In the genomic region with DNA sequence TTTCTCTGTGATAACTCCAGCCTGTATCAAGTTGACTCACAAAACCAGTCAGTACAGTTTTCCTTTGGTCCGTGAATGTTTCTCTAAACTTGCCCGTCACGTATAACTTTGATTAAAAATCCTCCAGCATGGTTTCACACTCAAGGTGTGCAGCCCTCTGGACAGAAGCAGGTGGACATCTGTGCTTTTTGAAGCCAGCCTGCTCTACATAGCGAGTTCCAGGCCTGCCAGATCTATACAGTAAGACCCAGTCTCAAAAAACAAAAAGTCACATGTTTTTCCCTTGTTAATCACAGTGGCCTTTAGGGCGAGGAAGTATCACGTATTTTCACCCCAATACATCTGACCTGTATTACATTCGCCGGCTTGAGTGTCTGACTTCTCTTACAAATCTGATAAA, we compare ENCODE assay signal across 8 mouse cellular contexts. TPM values are rescaled to one million over a fixed set of nuclear protein-coding genes. Genes with fewer than 3 reads are reported as not detected.
DNase-seq lines count a peak whose midpoint lies in the region; ATAC-seq and TF ChIP-seq lines count a peak whose summit lies in the region.

No protein-coding gene starts in this region.

- H3K4me2 ChIP-seq in lung, embryonic 15.5 days = peak overlapping the region; percentile 82
- peak overlapping the region; percentile 73 for H3K4me2 ChIP-seq in forebrain, embryonic 11.5 days (ENCODE audit: low read depth, low read length, severe bottlenecking)
- H3K4me2 ChIP-seq in limb, embryonic 11.5 days (ENCODE audit: low read depth, severe bottlenecking) = peak overlapping the region; percentile 59

- 11% methylated on average over 8 of the region's 8 CpGs for WGBS in lung, embryonic 15.5 days
- WGBS in forebrain, embryonic 11.5 days = 29% methylated on average over 8 of the region's 8 CpGs
- 29% methylated on average over 8 of the region's 8 CpGs for WGBS in limb, embryonic 11.5 days
- WGBS in olfactory bulb, adult 2 months = 20% methylated on average over 8 of the region's 8 CpGs

- ATAC-seq in lung, embryonic 15.5 days (ENCODE audit: borderline replicate concordance, extremely low read depth, low FRiP score, low TSS enrichment) = no peak
- ATAC-seq in forebrain, embryonic 11.5 days (replicated peaks; ENCODE audit: low FRiP score) = no peak
- ATAC-seq in limb, embryonic 11.5 days (ENCODE audit: insufficient number of reproducible peaks, low FRiP score, low TSS enrichment, low read depth) = no peak

- DNase-seq in lung, adult 18-20 months = no peak
- no peak for DNase-seq in forebrain, embryonic 11.5 days (ENCODE audit: low spot score)
- no peak for DNase-seq in limb, embryonic 11.5 days (ENCODE audit: low spot score)
- DNase-seq in right cerebral cortex, postnatal 4 days = no peak
- no peak for DNase-seq in adrenal gland, postnatal 36 days
- no peak for DNase-seq in thymus, postnatal 14 days

- H3K4me1 ChIP-seq in lung, embryonic 15.5 days = peaks cover 7% of the 10 kb centered on the region
- no peaks in the 10 kb centered on the region for H3K4me1 ChIP-seq in forebrain, embryonic 11.5 days (replicated peaks; ENCODE audit: control insufficient read depth, insufficient read depth, low read length)
- no peaks in the 10 kb centered on the region for H3K4me1 ChIP-seq in limb, embryonic 11.5 days (ENCODE audit: control insufficient read depth, insufficient read depth, low read length)
- peaks cover 4% of the 10 kb centered on the region; the same call in 1 of the 2 replicates for H3K4me1 ChIP-seq in olfactory bulb, adult 2 months (ENCODE audit: control insufficient read depth, insufficient read depth, low read length)

- H3K4me3 ChIP-seq in lung, embryonic 15.5 days = peak overlapping the region; percentile 88
- H3K4me3 ChIP-seq in forebrain, embryonic 11.5 days (ENCODE audit: low read depth, low read length) = peak overlapping the region; percentile 93
- H3K4me3 ChIP-seq in limb, embryonic 11.5 days (ENCODE audit: low read depth, low read length) = peak overlapping the region; percentile 95
- H3K4me3 ChIP-seq in olfactory bulb, adult 2 months (ENCODE audit: insufficient read depth, low read depth, low read length) = peak overlapping the region; percentile 60; the same call in 1 of the 2 replicates

- H3K27me3 ChIP-seq in lung, embryonic 15.5 days = no peaks in the 10 kb centered on the region
- H3K27me3 ChIP-seq in forebrain, embryonic 11.5 days (ENCODE audit: control insufficient read depth, insufficient read depth, low read length) = no peaks in the 10 kb centered on the region
- no peaks in the 10 kb centered on the region for H3K27me3 ChIP-seq in limb, embryonic 11.5 days (ENCODE audit: control insufficient read depth, insufficient read depth, low read length)

- TF ChIP-seq CTCF in olfactory bulb, adult 2 months (IDR thresholded peaks at IDR 0.05; ENCODE audit: insufficient read depth, low read depth, low read length) = no peak

- H3K27ac ChIP-seq in lung, embryonic 15.5 days = no peak overlapping the region
- H3K27ac ChIP-seq in forebrain, embryonic 11.5 days (ENCODE audit: low read depth, low read length) = no peak overlapping the region
- H3K27ac ChIP-seq in limb, embryonic 11.5 days (replicated peaks; ENCODE audit: low read depth, low read length) = no peak overlapping the region
- H3K27ac ChIP-seq in olfactory bulb, adult 2 months (ENCODE audit: insufficient read depth, low read depth, low read length) = no peak overlapping the region

- TF ChIP-seq POLR2A in olfactory bulb, adult 2 months (IDR thresholded peaks at IDR 0.05; ENCODE audit: insufficient read depth, low read depth, low read length) = no peak

- H3K9me3 ChIP-seq in lung, embryonic 15.5 days = no peaks in the 10 kb centered on the region
- H3K9me3 ChIP-seq in forebrain, embryonic 11.5 days (ENCODE audit: control insufficient read depth, low read length) = no peaks in the 10 kb centered on the region
- H3K9me3 ChIP-seq in limb, embryonic 11.5 days (ENCODE audit: control insufficient read depth, low read length) = no peaks in the 10 kb centered on the region

- peaks cover 15% of the 10 kb centered on the region for H3K36me3 ChIP-seq in lung, embryonic 15.5 days
- peaks cover 3% of the 10 kb centered on the region for H3K36me3 ChIP-seq in forebrain, embryonic 11.5 days (ENCODE audit: control insufficient read depth, insufficient read depth, low read length)
- H3K36me3 ChIP-seq in limb, embryonic 11.5 days (ENCODE audit: control insufficient read depth, insufficient read depth, low read length) = peaks cover 2% of the 10 kb centered on the region; the same call in 1 of the 2 replicates

- peak overlapping the region; percentile 82 for H3K9ac ChIP-seq in lung, embryonic 15.5 days
- H3K9ac ChIP-seq in forebrain, embryonic 11.5 days (ENCODE audit: low read length) = peak overlapping the region; percentile 86
- peak overlapping the region; percentile 87; the same call in 1 of the 2 replicates for H3K9ac ChIP-seq in limb, embryonic 11.5 days (ENCODE audit: low read length)

RNA-seq across cellular contexts. Expression of gene Gm26620, which starts 0.5 kb away (rescaled TPM):
- 0.20 and 0.79 TPM in 2 replicates for polyA plus RNA-seq in lung, embryonic 15.5 days (2015; fragmentation: Nextera tagmentation; extraction: Ambion mirVana)
- 0.37 TPM in 1 of 2 replicates, not detected in the other for polyA plus RNA-seq in forebrain, embryonic 11.5 days (2014; fragmentation: Nextera tagmentation; extraction: Ambion mirVana)
- 0.72 TPM in 1 of 2 replicates, not detected in the other for polyA plus RNA-seq in limb, embryonic 11.5 days (2014; fragmentation: Nextera tagmentation; extraction: Ambion mirVana)
- polyA plus RNA-seq in olfactory bulb, adult 2 months (2012; ENCODE audit: insufficient read depth, insufficient read length, low replicate concordance, missing spikeins) = not detected in 2 replicates
- under 1 TPM; 0.53 to 0.95 TPM for total RNA-seq in adrenal gland, postnatal 36 days (2021)

RNA-seq across cellular contexts. Expression of gene Dusp12, which starts 0.9 kb away (rescaled TPM):
- 34.1 and 37.0 TPM in 2 replicates for polyA plus RNA-seq in lung, embryonic 15.5 days (2015; fragmentation: Nextera tagmentation; extraction: Ambion mirVana)
- 28.7 and 29.3 TPM in 2 replicates for polyA plus RNA-seq in forebrain, embryonic 11.5 days (2014; fragmentation: Nextera tagmentation; extraction: Ambion mirVana)
- 40.8 and 44.9 TPM in 2 replicates for polyA plus RNA-seq in limb, embryonic 11.5 days (2014; fragmentation: Nextera tagmentation; extraction: Ambion mirVana)
- polyA plus RNA-seq in olfactory bulb, adult 2 months (2012; ENCODE audit: insufficient read depth, insufficient read length, low replicate concordance, missing spikeins) = not detected in 2 replicates
- 10 to 100 TPM; 18.9 to 19.8 TPM for total RNA-seq in adrenal gland, postnatal 36 days (2021)

RNA-seq across cellular contexts. Expression of gene Atf6, which starts 16.8 kb away (rescaled TPM):
- polyA plus RNA-seq in lung, embryonic 15.5 days (2015; fragmentation: Nextera tagmentation; extraction: Ambion mirVana) = 9.1 and 10.1 TPM in 2 replicates
- polyA plus RNA-seq in forebrain, embryonic 11.5 days (2014; fragmentation: Nextera tagmentation; extraction: Ambion mirVana) = 8.9 and 9.8 TPM in 2 replicates
- 7.6 and 8.1 TPM in 2 replicates for polyA plus RNA-seq in limb, embryonic 11.5 days (2014; fragmentation: Nextera tagmentation; extraction: Ambion mirVana)
- not detected in 2 replicates for polyA plus RNA-seq in olfactory bulb, adult 2 months (2012; ENCODE audit: insufficient read depth, insufficient read length, low replicate concordance, missing spikeins)
- total RNA-seq in adrenal gland, postnatal 36 days (2021) = 10 to 100 TPM; 34.5 to 40.6 TPM

RNA-seq across cellular contexts. Expression of gene Fcrlb, which starts 28.4 kb away (rescaled TPM):
- polyA plus RNA-seq in lung, embryonic 15.5 days (2015; fragmentation: Nextera tagmentation; extraction: Ambion mirVana) = not detected in 2 replicates
- not detected in 2 replicates for polyA plus RNA-seq in forebrain, embryonic 11.5 days (2014; fragmentation: Nextera tagmentation; extraction: Ambion mirVana)
- not detected in 2 replicates for polyA plus RNA-seq in limb, embryonic 11.5 days (2014; fragmentation: Nextera tagmentation; extraction: Ambion mirVana)
- polyA plus RNA-seq in olfactory bulb, adult 2 months (2012; ENCODE audit: insufficient read depth, insufficient read length, low replicate concordance, missing spikeins) = not detected in 2 replicates
- total RNA-seq in adrenal gland, postnatal 36 days (2021) = not detected

RNA-seq across cellular contexts. Expression of gene Fcrla, which starts 43.0 kb away (rescaled TPM):
- 0.14 TPM in 1 of 2 replicates, not detected in the other for polyA plus RNA-seq in lung, embryonic 15.5 days (2015; fragmentation: Nextera tagmentation; extraction: Ambion mirVana)
- not detected in 2 replicates for polyA plus RNA-seq in forebrain, embryonic 11.5 days (2014; fragmentation: Nextera tagmentation; extraction: Ambion mirVana)
- not detected in 2 replicates for polyA plus RNA-seq in limb, embryonic 11.5 days (2014; fragmentation: Nextera tagmentation; extraction: Ambion mirVana)
- not detected in 2 replicates for polyA plus RNA-seq in olfactory bulb, adult 2 months (2012; ENCODE audit: insufficient read depth, insufficient read length, low replicate concordance, missing spikeins)
- under 1 TPM in 1 of 2 experiments, not detected in 1; 0.36 TPM for total RNA-seq in adrenal gland, postnatal 36 days (2021)

Comparison
In these comparisons a context has a peak if more than half of its experiments do, and no peak if none do; other contexts are left out.
1. RNA of gene Dusp12, which starts 0.9 kb away (polyA plus RNA-seq): 40.8 to 44.9 TPM in limb, embryonic 11.5 days, 34.1 to 37.0 TPM in lung, embryonic 15.5 days and 28.7 to 29.3 TPM in forebrain, embryonic 11.5 days; not detected in olfactory bulb, adult 2 months; every median in the first group is over 10 times any median in the second.
2. Peak in every context shown above with its lines, with median percentiles within 50 percentile points of each other: H3K4me2 ChIP-seq, H3K4me3 ChIP-seq and H3K9ac ChIP-seq.